Mouse (Mus musculus) brain, embryonic 14.5 days (tissue): ENCODE measurements around the gene Macrod2.

Source experiments
- CTCF ChIP-seq: fragments of 200-500 bp; IDR thresholded peaks from 2 replicates; pipeline ENCODE4 v1.5.1; 2012; ENCODE audit warnings: inconsistent platforms, mild to moderate bottlenecking, moderate library complexity, borderline replicate concordance; ENCODE audit not compliant: insufficient read depth, insufficient read length; ENCODE audit errors: extremely low read depth
- POLR2A ChIP-seq: fragments of 200-500 bp; IDR thresholded peaks from 2 replicates; pipeline ENCODE4 v1.6.1; 2012; ENCODE audit warnings: mild to moderate bottlenecking, inconsistent platforms, borderline replicate concordance; ENCODE audit not compliant: poor library complexity, insufficient read depth, insufficient read length, severe bottlenecking; ENCODE audit errors: extremely low read depth

DNA sequence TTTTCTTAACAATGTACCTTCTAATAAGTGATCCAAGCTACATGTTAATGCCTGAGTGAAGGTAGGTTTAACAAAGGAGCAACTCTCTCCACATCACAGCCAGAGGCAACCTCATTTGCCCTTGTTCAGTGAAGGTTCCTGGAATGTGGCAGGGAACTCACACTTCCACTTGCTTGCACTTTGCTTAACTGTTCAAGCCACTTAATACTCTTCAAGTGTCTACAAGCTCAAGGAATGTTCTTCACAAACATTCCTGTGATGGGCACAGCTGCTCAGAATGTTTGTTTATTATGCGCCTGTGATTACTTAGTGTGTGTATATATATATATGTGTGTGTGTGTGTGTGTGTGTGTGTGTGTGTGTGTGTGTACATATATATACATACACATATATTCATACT, 1721.5 kb downstream of the Macrod2 start:
- TF ChIP-seq CTCF = no peak
- no peak for TF ChIP-seq POLR2A
